Mouse (Mus musculus): ENCODE measurements around the gene Pole2.
"Not testable (repeated sequence)": the region's sequence is repeated elsewhere in the genome, so short reads cannot be mapped to it uniquely, and the experiment has no call there.

Pole2 gene

GRCm38 (mm10) chr12:69179371-69179770, 48.6 kb downstream of the Pole2 start:
- no peak for ATAC-seq (ENCODE audit: low TSS enrichment)

GRCm38 (mm10) chr12:69177526-69177925, 50.5 kb downstream of the Pole2 start:
- ATAC-seq (ENCODE audit: low TSS enrichment): no peak

GRCm38 (mm10) chr12:69175975-69176374, 52.0 kb downstream of the Pole2 start:
- ATAC-seq (ENCODE audit: low TSS enrichment): no peak

GRCm38 (mm10) chr12:69171307-69171706, 56.7 kb downstream of the Pole2 start:
- no peak for ATAC-seq (ENCODE audit: low TSS enrichment)

- ATAC-seq (ENCODE audit: low TSS enrichment): peak; percentile 97
Measured at GRCm38 (mm10) chr12:69168461-69169106, 59.4 kb downstream of the Pole2 start, which contains the start of gene Lrr1. Lrr1 (plus strand) TSS chr12:69168814.

- ATAC-seq (ENCODE audit: low TSS enrichment): peak; percentile 50; the same call in 1 of the 2 replicates
Measured at GRCm38 (mm10) chr12:69167656-69168460, 60.1 kb downstream of the Pole2 start.

- ATAC-seq (ENCODE audit: low TSS enrichment): not testable (repeated sequence)
Measured at GRCm38 (mm10) chr12:69166861-69167581, 61.0 kb downstream of the Pole2 start.

GRCm38 (mm10) chr12:69164904-69165303, 63.1 kb downstream of the Pole2 start:
- no peak for ATAC-seq (ENCODE audit: low TSS enrichment)

GRCm38 (mm10) chr12:69163586-69163985, 64.4 kb downstream of the Pole2 start:
- not testable (repeated sequence) for ATAC-seq (ENCODE audit: low TSS enrichment)

- not testable (repeated sequence) for ATAC-seq (ENCODE audit: low TSS enrichment)
Measured at GRCm38 (mm10) chr12:69160677-69161076, 67.3 kb downstream of the Pole2 start.

- peak; percentile 8; the same call in 1 of the 2 replicates for ATAC-seq (ENCODE audit: low TSS enrichment)
Measured at GRCm38 (mm10) chr12:69159578-69159940, 68.4 kb downstream of the Pole2 start.

GRCm38 (mm10) chr12:69158765-69159577, 69.0 kb downstream of the Pole2 start, which contains the start of gene Rps29:
Rps29 (minus strand) TSS chr12:69159186.
- ATAC-seq (ENCODE audit: low TSS enrichment): peak; percentile 97

- 0 out of 2 replicates have a peak, but pooled peaks have one; percentile 0 for ATAC-seq (ENCODE audit: low TSS enrichment)
Measured at GRCm38 (mm10) chr12:69158366-69158764, 69.6 kb downstream of the Pole2 start.

- ATAC-seq (ENCODE audit: low TSS enrichment): no peak
Measured at GRCm38 (mm10) chr12:69157107-69157506, 70.9 kb downstream of the Pole2 start.

GRCm38 (mm10) chr12:69156436-69156835, 71.6 kb downstream of the Pole2 start:
- no peak for ATAC-seq (ENCODE audit: low TSS enrichment)

GRCm38 (mm10) chr12:69155923-69156322, 72.1 kb downstream of the Pole2 start:
- ATAC-seq (ENCODE audit: low TSS enrichment): no peak
